Mouse (Mus musculus) kidney, embryonic 14.5 days (tissue): ENCODE measurements around the gene Satb1. TPM values are rescaled to one million over a fixed set of nuclear protein-coding genes. Genes with fewer than 3 reads are reported as not detected.

Source experiments
- ATAC-seq: fragments of 200-750 bp; cut with Nextera tagmentation; 2 replicates; pipeline ENCODE4 v1.8.0; 2017; ENCODE audit warnings: moderate number of reproducible peaks, mild to moderate bottlenecking, moderate TSS enrichment, moderate library complexity; ENCODE audit not compliant: low FRiP score, low TSS enrichment
- H3K27ac ChIP-seq: fragments of 300-500 bp; sonication (generic); 2 replicates; pipeline ENCODE4 v1.5.1; 2014; ENCODE audit warnings: low read depth, mild to moderate bottlenecking, low read length, moderate library complexity, mixed read lengths
- H3K27me3 ChIP-seq: fragments of 300-500 bp; sonication (generic); 2 replicates; pipeline ENCODE4 v1.6.1; 2014; ENCODE audit warnings: mild to moderate bottlenecking, low read length; ENCODE audit not compliant: control insufficient read depth, insufficient read depth
- H3K36me3 ChIP-seq: fragments of 300-500 bp; sonication (generic); 2 replicates; pipeline ENCODE4 v1.6.1; 2014; ENCODE audit warnings: low read length, mixed read lengths; ENCODE audit not compliant: control insufficient read depth, insufficient read depth
- H3K4me1 ChIP-seq: fragments of 300-500 bp; sonication (generic); 2 replicates; pipeline ENCODE4 v1.6.1; 2014; ENCODE audit warnings: low read length, mixed read lengths; ENCODE audit not compliant: control insufficient read depth, insufficient read depth
- H3K4me2 ChIP-seq: fragments of 300-500 bp; sonication (generic); replicated peaks from 2 replicates; pipeline ENCODE4 v1.6.1; 2014; ENCODE audit warnings: low read depth, mild to moderate bottlenecking, low read length
- H3K4me3 ChIP-seq: fragments of 300-500 bp; sonication (generic); 2 replicates; pipeline ENCODE4 v1.5.1; 2014; ENCODE audit warnings: mild to moderate bottlenecking, low read length
- H3K9ac ChIP-seq: fragments of 300-500 bp; sonication (generic); 2 replicates; pipeline ENCODE4 v1.6.1; 2014; ENCODE audit warnings: low read depth, mild to moderate bottlenecking, low read length, moderate library complexity
- H3K9me3 ChIP-seq: fragments of 300-500 bp; sonication (generic); 2 replicates; pipeline ENCODE4 v1.6.1; 2016; ENCODE audit warnings: low read length; ENCODE audit not compliant: control insufficient read depth
- WGBS: fragments of 180-500 bp; shearing (Covaris S2); extraction: QIAGEN DNeasy Blood & Tissue Kit; methylation state at CpG from one replicate; pipeline ENCODE4 v1.1.7; 2014; 5-methylcytosine and 5-hydroxymethylcytosine counted together
- polyA plus RNA-seq: library from polyadenylated mRNA; unstranded; fragments of >200 nt; fragmentation: Nextera tagmentation; extraction: Ambion mirVana; gene quantifications from 2 replicates; pipeline ENCODE4 v1.2.1, GENCODE M21; 2014

Satb1 gene
- polyA plus RNA-seq, 1 experiment from 2014 or later, result 12.7 TPM

DNA sequence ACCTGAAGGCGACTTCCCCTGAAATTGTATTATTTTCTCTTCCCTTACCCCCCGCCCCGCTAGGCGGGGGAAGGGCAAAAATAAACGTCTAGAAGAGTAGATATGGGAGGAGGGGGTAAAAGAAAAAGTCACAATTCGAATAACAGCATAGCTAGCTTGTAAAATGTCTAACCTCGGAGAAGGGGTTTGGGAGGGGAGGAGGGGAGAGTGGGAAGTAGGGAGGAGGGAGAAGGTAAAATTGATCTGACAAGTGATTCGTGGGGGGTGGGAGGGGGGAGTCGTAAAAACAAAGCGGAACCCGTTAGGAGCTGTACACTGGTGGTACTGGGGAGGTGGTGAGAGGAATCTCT is 21.2 kb downstream of the Satb1 start:
- Histone ChIP-seq H3K36me3 (no peaks in the 10 kb centered on the region), H3K27ac (no peak overlapping the region), H3K9ac (peak overlapping the region; percentile 72; the same call in 1 of the 2 replicates), H3K4me2 (peak overlapping the region; percentile 87), H3K4me3 (peak overlapping the region; percentile 75), H3K4me1 (0 out of 2 replicates have a peak, but pooled peaks cover 2% of the 10 kb centered on the region), H3K27me3 (no peaks in the 10 kb centered on the region), H3K9me3 (no peaks in the 10 kb centered on the region)
- no peak for ATAC-seq
- under 1% methylated on average over 11 of the region's 11 CpGs for WGBS

DNA sequence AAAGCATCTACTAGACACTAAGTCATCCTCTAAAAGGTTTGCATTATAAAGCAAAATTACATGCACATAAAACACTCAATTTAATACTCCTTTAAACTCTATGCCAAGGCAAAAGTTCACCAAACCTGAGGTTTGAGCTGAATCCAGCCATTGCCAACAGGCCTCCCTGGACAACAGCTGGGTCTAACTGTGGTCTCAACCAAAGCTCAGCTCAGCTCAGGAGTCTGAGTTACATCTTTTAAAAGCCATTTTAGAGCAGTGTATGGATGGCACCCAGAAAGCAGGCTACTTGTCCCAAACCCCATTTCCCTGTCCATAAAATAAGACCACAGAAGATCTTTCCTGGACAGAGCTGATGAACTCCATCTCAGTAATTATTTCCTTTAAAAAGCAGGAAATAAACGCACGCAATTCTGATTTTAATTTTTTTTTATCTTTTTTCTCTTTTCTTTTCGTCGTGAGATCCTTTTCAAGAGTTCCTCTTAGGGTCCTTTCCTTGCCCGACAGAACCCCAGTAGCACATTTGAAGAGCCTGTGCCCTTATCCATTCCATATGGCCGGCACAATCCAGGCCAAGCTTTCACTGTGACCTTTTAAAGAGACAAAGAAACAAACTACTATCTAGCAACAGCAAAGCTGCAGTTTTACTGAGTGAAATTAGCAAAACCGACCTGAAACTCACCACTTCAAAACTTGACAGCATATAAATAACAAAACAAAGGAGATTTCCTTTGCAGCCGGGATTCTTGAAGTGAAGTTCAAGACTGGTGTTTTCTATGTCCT is 21.8 kb downstream of the Satb1 start:
- no peak for ATAC-seq
- no peaks in the 10 kb centered on the region for H3K27me3 ChIP-seq
- H3K4me3 ChIP-seq, result peak overlapping the region; percentile 75
- peak overlapping the region; percentile 87 for H3K4me2 ChIP-seq
- no peaks in the 10 kb centered on the region for H3K9me3 ChIP-seq
- peak overlapping the region; percentile 72; the same call in 1 of the 2 replicates for H3K9ac ChIP-seq
- 0 out of 2 replicates have a peak, but pooled peaks cover 2% of the 10 kb centered on the region for H3K4me1 ChIP-seq
- WGBS, result 8% methylated on average over 8 of the region's 8 CpGs
- H3K36me3 ChIP-seq, result no peaks in the 10 kb centered on the region
- H3K27ac ChIP-seq, result no peak overlapping the region

DNA sequence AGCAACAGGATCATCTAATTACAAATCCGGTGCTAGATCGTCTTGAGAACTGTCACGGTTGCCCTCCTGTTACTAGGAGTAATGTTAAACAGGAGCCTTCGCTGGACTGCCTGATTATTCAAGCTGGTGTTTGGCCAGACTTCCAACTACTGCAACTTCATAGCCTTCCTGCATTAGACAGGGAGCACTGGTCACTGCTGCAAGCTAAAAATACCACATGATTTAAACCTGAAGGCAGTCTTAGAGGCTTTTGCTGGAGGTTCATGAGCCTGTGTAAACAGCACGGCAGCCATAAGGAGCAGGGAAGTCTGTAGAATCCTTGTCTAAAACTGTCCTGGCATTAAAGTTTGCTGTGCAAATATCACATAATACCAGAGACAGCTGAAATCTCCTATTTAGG is 25.7 kb downstream of the Satb1 start:
- Histone ChIP-seq H3K27me3 (no peaks in the 10 kb centered on the region), H3K9ac (no peak overlapping the region), H3K9me3 (no peaks in the 10 kb centered on the region), H3K4me3 (no peak overlapping the region), H3K27ac (no peak overlapping the region), H3K4me2 (no peak overlapping the region), H3K36me3 (0 out of 2 replicates have a peak, but pooled peaks cover 5% of the 10 kb centered on the region), H3K4me1 (0 out of 2 replicates have a peak, but pooled peaks cover 2% of the 10 kb centered on the region)
- ATAC-seq, result no peak
- 49% methylated on average over 5 of the region's 5 CpGs for WGBS

DNA sequence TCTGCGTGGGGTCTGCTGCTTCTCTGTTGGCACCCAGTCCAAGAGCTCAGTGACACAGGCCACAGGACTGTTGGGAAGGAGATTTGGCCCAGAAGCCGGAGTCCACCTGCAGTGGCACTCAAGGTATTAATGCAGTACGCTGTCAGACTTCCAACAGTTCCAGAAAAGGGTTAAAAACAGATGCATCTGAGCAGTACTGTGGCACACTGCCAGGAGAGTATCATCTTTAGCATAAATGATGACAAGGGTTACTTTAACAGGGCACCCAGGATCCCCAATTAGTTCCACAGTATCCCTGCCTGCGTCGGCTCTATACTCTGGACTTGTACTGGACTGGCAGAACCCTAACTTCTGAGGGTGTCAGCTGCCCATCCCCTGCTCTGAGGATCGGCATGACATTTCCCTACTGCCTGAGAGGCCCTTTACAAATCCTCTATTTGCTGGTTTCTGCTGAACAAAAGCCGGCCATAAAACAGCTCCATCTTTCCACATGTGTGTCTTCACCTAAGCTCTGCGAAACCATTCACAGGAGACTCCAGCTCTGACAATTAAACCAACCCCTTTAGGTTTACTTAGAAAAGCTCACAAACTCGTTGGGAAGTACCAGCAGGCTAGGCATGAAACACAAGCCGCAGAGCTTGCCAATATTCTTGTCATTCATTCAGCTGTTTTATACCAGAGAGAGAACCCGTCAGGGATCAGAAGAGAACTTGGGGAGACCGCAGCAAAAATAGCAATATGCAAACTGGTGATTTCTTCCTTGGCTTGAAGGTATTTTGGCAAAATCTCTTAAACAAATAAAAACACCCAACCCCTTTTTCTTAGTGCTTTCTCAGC is 26.7 kb downstream of the Satb1 start:
- Histone ChIP-seq H3K36me3 (0 out of 2 replicates have a peak, but pooled peaks cover 5% of the 10 kb centered on the region), H3K4me3 (no peak overlapping the region), H3K27ac (no peak overlapping the region), H3K9me3 (no peaks in the 10 kb centered on the region), H3K27me3 (no peaks in the 10 kb centered on the region), H3K4me1 (0 out of 2 replicates have a peak, but pooled peaks cover 2% of the 10 kb centered on the region), H3K9ac (no peak overlapping the region), H3K4me2 (no peak overlapping the region)
- WGBS, result 81% methylated on average over 12 of the region's 12 CpGs
- ATAC-seq, result no peak

DNA sequence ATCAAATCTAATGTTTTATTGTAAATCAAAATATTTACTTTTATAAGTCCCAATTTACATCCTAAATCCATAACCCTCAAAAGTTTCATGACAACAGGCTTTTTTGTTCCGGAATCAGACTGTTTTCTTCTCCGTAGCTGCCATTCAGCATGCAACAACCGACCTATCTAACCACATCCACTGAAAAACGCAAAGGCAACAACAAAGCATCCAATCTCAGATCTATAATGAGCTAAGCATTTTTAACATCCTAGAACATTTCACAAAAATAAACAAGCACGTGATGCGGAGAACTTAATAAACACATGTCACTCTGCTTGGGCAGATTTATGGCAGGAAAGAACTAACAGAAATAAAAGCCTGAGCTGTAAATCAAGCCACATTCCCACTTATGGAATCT is 32.9 kb downstream of the Satb1 start:
- no peak for ATAC-seq
- 64% methylated on average over 6 of the region's 6 CpGs for WGBS
- no peak overlapping the region for H3K9ac ChIP-seq

DNA sequence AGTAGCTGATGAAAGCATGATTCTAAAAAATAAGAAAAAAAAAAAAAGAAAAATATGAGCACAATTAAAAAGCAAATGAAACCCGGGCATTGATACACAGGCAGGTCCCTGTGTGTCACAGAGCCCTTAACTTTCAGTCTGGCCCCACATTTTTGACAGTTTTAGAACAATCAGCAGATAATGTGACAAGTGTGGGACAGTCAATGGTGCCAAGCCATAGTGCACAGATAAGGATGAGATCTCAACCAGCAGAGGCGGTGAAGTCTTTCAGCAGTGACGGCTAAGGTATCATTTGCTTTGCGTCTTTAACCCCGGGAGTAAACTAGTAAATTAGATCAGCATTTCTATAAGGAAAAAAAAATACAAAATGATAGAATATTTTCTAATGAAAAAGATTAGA is 36.6 kb downstream of the Satb1 start:
- Histone ChIP-seq H3K36me3 (no peaks in the 10 kb centered on the region), H3K4me1 (no peaks in the 10 kb centered on the region), H3K9me3 (no peaks in the 10 kb centered on the region), H3K9ac (no peak overlapping the region), H3K27me3 (no peaks in the 10 kb centered on the region), H3K27ac (no peak overlapping the region), H3K4me3 (no peak overlapping the region), H3K4me2 (no peak overlapping the region)
- WGBS, result 87% methylated on average over 5 of the region's 5 CpGs
- ATAC-seq, result no peak

More for the DNA sequence above, 32.9 kb downstream of the Satb1 start:
- Histone ChIP-seq H3K4me1 (no peaks in the 10 kb centered on the region), H3K27ac (no peak overlapping the region), H3K36me3 (0 out of 2 replicates have a peak, but pooled peaks cover 2% of the 10 kb centered on the region), H3K9me3 (no peaks in the 10 kb centered on the region), H3K27me3 (no peaks in the 10 kb centered on the region), H3K4me2 (no peak overlapping the region), H3K4me3 (no peak overlapping the region)

DNA sequence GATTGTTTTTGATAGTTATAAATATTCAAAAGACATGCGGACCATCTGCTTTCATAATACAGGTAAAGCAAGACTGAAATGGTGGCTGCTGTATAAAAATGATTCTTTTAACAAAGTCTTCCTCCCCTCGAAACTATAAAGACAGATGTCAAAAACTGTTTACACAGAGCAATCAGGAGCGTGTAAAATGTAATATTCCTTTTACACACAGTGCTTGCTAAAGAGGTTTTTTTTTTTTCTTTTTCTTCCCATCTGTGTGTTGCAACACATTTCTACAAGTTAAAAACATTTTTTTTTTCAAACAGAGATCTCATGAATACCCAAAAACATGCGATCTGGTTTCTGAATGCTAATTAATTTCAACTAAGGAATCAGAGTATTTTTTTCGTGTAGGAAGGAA is 41.9 kb downstream of the Satb1 start:
- no peaks in the 10 kb centered on the region for H3K36me3 ChIP-seq
- H3K9me3 ChIP-seq, result no peaks in the 10 kb centered on the region
- no peak overlapping the region for H3K4me3 ChIP-seq
- H3K27me3 ChIP-seq, result no peaks in the 10 kb centered on the region
- no peak overlapping the region for H3K4me2 ChIP-seq
- no peak overlapping the region for H3K9ac ChIP-seq
- no peak for ATAC-seq
- H3K4me1 ChIP-seq, result no peaks in the 10 kb centered on the region
- no peak overlapping the region for H3K27ac ChIP-seq
- 80% methylated on average over 5 of the region's 5 CpGs for WGBS

DNA sequence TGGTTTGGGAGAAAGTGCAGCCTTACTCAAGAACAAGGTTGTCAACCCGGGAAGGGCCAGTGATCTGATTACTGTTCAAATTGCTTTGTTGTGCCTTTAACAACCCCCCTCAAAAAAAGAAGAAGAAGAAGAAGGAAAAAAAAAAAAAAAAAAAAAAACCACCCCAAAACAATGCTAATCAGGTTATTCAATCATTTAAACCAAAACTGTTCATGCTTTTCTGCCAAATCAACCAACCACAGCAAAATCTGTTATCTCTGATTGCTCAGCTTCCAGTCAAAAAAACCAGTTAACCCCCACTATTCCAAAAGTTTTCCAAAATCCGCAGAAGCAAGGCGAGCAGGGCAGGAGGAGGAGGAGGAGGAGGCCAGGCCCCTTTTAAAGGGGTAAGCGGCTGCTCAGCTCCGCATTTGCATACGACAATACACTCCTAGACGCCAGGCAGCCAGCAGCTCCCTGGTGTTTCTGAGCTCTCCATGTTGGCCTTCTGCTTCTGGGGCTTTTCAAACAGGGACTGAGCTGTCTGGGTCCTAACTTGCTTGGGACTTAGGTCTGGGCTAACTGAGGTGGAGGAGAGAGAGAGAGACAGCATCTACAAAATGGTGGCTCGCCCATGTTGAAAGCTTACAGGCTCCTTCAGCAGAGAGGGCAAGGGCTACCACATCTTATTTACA is 42.6 kb downstream of the Satb1 start:
- H3K9me3 ChIP-seq, result no peaks in the 10 kb centered on the region
- no peak overlapping the region for H3K9ac ChIP-seq
- H3K4me2 ChIP-seq, result 0 out of 2 replicates have a peak overlapping the region, but pooled peaks have one; percentile 1
- H3K27ac ChIP-seq, result no peak overlapping the region
- no peaks in the 10 kb centered on the region for H3K4me1 ChIP-seq
- H3K27me3 ChIP-seq, result no peaks in the 10 kb centered on the region
- WGBS, result 12% methylated on average over 8 of the region's 8 CpGs
- no peak overlapping the region for H3K4me3 ChIP-seq
- no peaks in the 10 kb centered on the region for H3K36me3 ChIP-seq
- 0 out of 2 replicates have a peak, but pooled peaks have one; percentile 49 for ATAC-seq
